Mouse (Mus musculus): ENCODE measurements around the gene Pola2. TPM values are rescaled to one million over a fixed set of nuclear protein-coding genes. Genes with fewer than 3 reads are reported as not detected.

Gene Pola2
- polyA plus RNA-seq, 1 experiment from 2014 or later: 19.4 TPM

DNA sequence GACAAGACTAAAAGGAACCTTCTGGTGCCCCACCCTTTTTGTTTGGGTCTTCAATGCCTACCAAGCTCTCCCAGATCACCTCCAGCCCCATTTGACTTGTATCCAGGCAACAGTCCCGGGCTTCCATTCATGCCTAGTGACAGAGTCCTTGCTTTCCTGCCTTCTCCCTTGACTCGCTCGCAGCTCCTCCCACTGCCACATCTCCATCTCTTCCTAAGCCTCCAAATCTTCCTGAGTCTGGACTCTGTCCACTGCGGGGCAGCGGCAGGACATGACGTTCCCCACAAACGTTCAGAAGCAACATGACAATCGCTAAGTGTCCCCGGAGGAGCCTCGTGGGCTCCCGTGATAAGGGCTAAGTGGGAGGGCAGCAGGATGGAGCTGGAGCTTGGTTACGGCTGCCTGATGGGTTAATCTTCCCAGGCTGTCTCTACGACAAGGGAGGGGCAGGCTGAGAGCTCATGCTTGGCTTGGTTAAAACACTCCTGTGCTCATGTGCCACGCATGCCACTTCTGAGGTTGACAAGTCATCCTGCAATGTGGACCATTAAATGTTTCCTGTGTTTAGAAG, 26.1 kb downstream of the Pola2 start:
- no peak for ATAC-seq
- no peak overlapping the region for H3K4me3 ChIP-seq (ENCODE audit: low read depth, low read length)
- no peaks in the 10 kb centered on the region for H3K27me3 ChIP-seq (ENCODE audit: control insufficient read depth, insufficient read depth, low read depth, low read length)
- 11% methylated on average over 14 of the region's 14 CpGs for WGBS
- H3K27ac ChIP-seq (ENCODE audit: low read length): peak overlapping the region; percentile 5; the same call in 1 of the 2 replicates
- H3K4me2 ChIP-seq (ENCODE audit: low read length): peak overlapping the region; percentile 40
- H3K9ac ChIP-seq (ENCODE audit: low read depth, low read length): peak overlapping the region; percentile 18; the same call in 1 of the 2 replicates
- no peaks in the 10 kb centered on the region for H3K9me3 ChIP-seq (replicated peaks; ENCODE audit: control insufficient read depth, low read length, poor library complexity, severe bottlenecking)
- H3K36me3 ChIP-seq (ENCODE audit: control insufficient read depth, insufficient read depth, low read length): no peaks in the 10 kb centered on the region
- H3K4me1 ChIP-seq (ENCODE audit: control insufficient read depth, insufficient read depth, low read length): peaks cover 3% of the 10 kb centered on the region; the same call in 1 of the 2 replicates

DNA sequence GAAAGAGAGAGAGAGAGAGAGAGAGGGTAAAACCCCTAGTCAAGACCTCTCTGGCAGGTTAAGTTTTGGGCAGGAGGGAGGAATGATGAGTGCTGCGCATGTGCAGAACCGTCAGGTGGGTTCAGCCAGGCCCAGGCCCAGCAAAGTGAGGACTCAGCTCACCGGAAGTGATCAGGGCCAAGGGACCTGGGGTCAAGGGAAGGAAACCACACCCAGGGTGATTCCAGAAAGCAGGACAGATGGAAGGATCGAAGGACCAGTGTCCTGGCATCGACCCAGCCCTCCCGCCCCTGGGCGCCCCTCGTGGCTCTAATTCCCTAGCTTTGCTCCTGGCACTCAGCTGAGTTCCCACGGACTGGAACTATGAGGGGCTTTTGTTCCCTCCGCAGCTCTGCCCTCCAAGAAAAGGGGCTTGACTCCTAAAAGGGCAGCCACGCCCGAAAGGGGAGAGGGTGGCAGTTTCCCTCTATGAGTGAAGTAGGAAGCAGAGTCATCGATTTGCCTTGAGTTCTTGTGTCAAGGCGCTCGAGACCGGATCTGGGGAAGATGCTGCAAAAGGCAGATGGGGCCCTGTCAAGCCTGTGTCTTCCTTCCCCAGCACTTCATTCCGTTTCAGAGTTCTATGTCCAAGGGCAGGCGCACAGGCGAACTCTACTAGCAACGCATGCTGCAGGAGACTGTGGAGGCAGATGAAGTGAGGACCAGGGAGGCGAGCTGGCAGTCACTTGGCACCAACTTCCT, 26.7 kb downstream of the Pola2 start:
- 54% methylated on average over 21 of the region's 21 CpGs for WGBS
- ATAC-seq: no peak
- Histone ChIP-seq H3K27ac (ENCODE audit: low read length) (peak overlapping the region; percentile 43; the same call in 1 of the 2 replicates), H3K4me1 (ENCODE audit: control insufficient read depth, insufficient read depth, low read length) (peaks cover 3% of the 10 kb centered on the region; the same call in 1 of the 2 replicates), H3K36me3 (ENCODE audit: control insufficient read depth, insufficient read depth, low read length) (no peaks in the 10 kb centered on the region), H3K4me2 (ENCODE audit: low read length) (no peak overlapping the region; the same call in 1 of the 2 replicates), H3K4me3 (ENCODE audit: low read depth, low read length) (no peak overlapping the region), H3K9ac (ENCODE audit: low read depth, low read length) (no peak overlapping the region; the same call in 1 of the 2 replicates), H3K27me3 (ENCODE audit: control insufficient read depth, insufficient read depth, low read depth, low read length) (no peaks in the 10 kb centered on the region), H3K9me3 (replicated peaks; ENCODE audit: control insufficient read depth, low read length, poor library complexity, severe bottlenecking) (no peaks in the 10 kb centered on the region)

DNA sequence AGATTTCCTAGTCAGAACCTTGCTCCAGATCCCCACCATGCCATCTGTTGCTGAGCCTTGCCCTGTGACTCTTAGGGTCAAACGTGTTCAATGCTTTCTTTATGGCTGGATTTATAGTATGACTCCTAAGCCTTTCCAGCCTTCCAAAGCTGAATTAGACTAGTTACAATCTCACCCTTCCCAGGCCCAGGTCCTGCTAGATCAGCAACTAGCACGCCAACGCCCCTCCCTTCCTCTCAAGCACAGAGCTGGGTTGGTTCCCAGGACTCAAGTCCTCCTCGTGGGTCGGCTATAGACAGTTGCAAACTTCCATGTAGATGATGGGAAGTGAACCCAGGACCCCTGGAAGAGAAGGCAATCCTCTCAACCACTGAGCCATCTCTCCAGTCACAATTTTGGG, 28.3 kb downstream of the Pola2 start:
- Histone ChIP-seq H3K9me3 (replicated peaks; ENCODE audit: control insufficient read depth, low read length, poor library complexity, severe bottlenecking) (no peaks in the 10 kb centered on the region), H3K4me1 (ENCODE audit: control insufficient read depth, insufficient read depth, low read length) (peaks cover 3% of the 10 kb centered on the region; the same call in 1 of the 2 replicates), H3K9ac (ENCODE audit: low read depth, low read length) (no peak overlapping the region), H3K27ac (ENCODE audit: low read length) (no peak overlapping the region), H3K27me3 (ENCODE audit: control insufficient read depth, insufficient read depth, low read depth, low read length) (no peaks in the 10 kb centered on the region), H3K4me3 (ENCODE audit: low read depth, low read length) (no peak overlapping the region), H3K36me3 (ENCODE audit: control insufficient read depth, insufficient read depth, low read length) (no peaks in the 10 kb centered on the region), H3K4me2 (ENCODE audit: low read length) (no peak overlapping the region)
- no peak for ATAC-seq
- 80% methylated on average over 5 of the region's 5 CpGs for WGBS

DNA sequence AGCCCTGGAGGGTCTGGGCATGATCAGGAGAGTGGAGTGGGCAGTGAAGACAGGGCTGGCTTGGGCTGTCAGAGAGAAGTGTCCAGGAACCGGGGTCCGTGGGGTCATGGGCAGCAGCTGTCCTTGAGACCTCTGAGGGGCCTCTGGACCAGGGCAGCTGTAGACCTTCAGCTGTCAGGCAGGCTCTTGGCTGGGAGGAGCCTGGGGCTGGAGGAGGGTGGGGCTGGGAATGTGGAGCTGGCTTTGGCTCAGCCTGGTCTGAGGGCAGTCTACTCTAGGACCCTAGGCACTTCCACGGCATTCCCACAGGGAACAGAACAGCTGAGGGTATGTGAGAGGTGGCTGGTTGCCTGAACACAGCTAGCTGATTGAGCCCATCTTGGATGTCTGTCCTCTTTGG, 28.7 kb downstream of the Pola2 start:
- H3K27me3 ChIP-seq (ENCODE audit: control insufficient read depth, insufficient read depth, low read depth, low read length): no peaks in the 10 kb centered on the region
- H3K36me3 ChIP-seq (ENCODE audit: control insufficient read depth, insufficient read depth, low read length): no peaks in the 10 kb centered on the region
- H3K9me3 ChIP-seq (replicated peaks; ENCODE audit: control insufficient read depth, low read length, poor library complexity, severe bottlenecking): no peaks in the 10 kb centered on the region
- H3K9ac ChIP-seq (ENCODE audit: low read depth, low read length): no peak overlapping the region
- no peak for ATAC-seq
- no peak overlapping the region for H3K4me3 ChIP-seq (ENCODE audit: low read depth, low read length)
- H3K4me2 ChIP-seq (ENCODE audit: low read length): no peak overlapping the region
- H3K27ac ChIP-seq (ENCODE audit: low read length): no peak overlapping the region
- 74% methylated on average over 3 of the region's 3 CpGs for WGBS
- peaks cover 3% of the 10 kb centered on the region; the same call in 1 of the 2 replicates for H3K4me1 ChIP-seq (ENCODE audit: control insufficient read depth, insufficient read depth, low read length)

DNA sequence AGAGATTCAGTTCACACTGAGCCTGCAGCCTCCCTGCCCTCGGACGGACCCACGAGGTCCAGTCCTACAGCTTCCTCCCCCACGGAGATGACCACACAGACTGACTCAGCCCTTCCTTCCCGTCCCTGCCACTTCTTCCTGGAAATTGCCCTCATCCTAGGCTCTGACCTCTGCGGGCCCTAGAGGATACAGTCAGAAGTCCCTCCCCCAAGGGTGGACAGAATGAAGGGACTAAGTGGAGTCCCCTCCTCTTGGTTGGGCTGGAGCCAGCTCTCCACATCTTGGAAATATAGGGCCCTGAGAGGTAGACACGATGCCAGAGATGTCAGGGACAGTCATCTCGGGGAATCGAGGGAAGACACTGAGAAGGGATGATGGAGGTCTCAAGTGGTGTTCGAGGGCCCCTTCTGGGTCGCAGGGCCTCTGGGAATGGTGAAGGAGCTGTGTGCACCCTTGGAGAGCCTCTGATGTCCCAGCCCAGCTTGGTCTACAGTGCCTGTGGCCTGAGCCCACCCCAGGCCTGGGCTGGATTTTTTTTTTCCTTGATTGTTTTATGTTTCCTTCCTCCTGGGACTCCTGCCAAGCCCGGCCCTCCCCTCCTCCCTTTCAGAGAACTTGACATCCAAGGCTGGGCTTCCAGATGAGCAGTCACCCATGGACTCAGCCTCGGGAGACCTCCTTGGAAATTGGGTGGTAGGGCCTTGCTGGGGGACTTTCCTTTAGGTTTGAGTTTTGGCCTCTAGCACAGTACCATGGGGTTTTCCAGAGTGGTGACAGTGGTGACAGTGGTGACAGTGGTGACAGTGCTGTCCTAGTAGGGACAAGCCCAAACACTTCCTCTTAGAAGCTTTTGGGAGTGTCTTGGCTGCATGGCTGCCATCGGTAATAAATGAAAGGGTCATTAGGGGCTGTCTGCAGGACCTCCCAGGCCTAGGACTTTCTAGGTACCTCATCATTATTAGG, 34.1 kb downstream of the Pola2 start:
- no peak overlapping the region for H3K9ac ChIP-seq (ENCODE audit: low read depth, low read length)
- ATAC-seq: no peak
- no peak overlapping the region for H3K4me2 ChIP-seq (ENCODE audit: low read length)
- no peak overlapping the region for H3K4me3 ChIP-seq (ENCODE audit: low read depth, low read length)
- no peaks in the 10 kb centered on the region for H3K36me3 ChIP-seq (ENCODE audit: control insufficient read depth, insufficient read depth, low read length)
- 71% methylated on average over 14 of the region's 14 CpGs for WGBS
- no peak overlapping the region for H3K27ac ChIP-seq (ENCODE audit: low read length)
- H3K27me3 ChIP-seq (ENCODE audit: control insufficient read depth, insufficient read depth, low read depth, low read length): no peaks in the 10 kb centered on the region
- no peaks in the 10 kb centered on the region for H3K9me3 ChIP-seq (replicated peaks; ENCODE audit: control insufficient read depth, low read length, poor library complexity, severe bottlenecking)
- H3K4me1 ChIP-seq (ENCODE audit: control insufficient read depth, insufficient read depth, low read length): peaks cover 9% of the 10 kb centered on the region

DNA sequence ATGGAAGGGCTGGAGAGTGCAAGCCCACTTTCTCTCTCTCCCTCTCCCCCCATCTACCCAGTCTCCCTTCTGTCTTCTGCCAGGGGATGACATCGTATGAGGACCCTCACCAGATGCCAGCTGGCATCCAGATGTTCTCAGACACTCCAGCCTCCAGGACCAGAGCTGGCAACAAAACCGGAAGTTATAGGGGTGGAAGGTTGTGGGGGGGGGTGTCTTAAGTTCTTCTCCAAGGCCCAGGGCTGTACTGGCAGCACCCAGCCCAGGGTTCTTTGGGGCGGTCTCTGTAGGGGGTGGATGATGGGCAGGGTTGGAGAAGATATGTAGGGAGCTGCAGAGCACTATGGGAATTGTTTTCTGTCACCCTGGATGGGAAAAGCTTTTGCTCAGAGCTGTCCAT, 35.5 kb downstream of the Pola2 start:
- H3K36me3 ChIP-seq (ENCODE audit: control insufficient read depth, insufficient read depth, low read length): no peaks in the 10 kb centered on the region
- no peaks in the 10 kb centered on the region for H3K27me3 ChIP-seq (ENCODE audit: control insufficient read depth, insufficient read depth, low read depth, low read length)
- H3K4me2 ChIP-seq (ENCODE audit: low read length): no peak overlapping the region
- no peak overlapping the region for H3K9ac ChIP-seq (ENCODE audit: low read depth, low read length)
- H3K4me3 ChIP-seq (ENCODE audit: low read depth, low read length): no peak overlapping the region
- no peak for ATAC-seq
- WGBS: 83% methylated on average over 3 of the region's 3 CpGs
- no peaks in the 10 kb centered on the region for H3K9me3 ChIP-seq (replicated peaks; ENCODE audit: control insufficient read depth, low read length, poor library complexity, severe bottlenecking)
- H3K27ac ChIP-seq (ENCODE audit: low read length): no peak overlapping the region
- peaks cover 12% of the 10 kb centered on the region for H3K4me1 ChIP-seq (ENCODE audit: control insufficient read depth, insufficient read depth, low read length)

DNA sequence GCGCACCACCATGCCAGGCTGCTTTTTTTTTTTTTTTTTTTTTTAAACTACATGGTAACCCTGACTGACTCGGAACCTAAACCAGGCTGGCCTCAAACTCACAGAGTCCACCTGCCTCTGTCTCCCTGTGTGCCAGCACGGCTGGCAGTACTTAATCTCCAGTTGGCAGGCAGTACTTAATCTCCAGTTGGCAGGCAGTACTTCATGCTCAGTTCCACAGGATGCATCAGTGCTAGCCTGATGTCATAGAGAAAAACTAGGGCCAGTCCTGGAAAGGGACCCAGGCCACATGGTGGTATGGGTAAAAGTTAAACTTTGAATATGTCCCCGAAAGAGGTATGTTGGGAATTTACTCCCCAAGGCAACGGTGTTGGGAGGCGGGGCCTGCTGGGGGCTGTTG, 35.9 kb downstream of the Pola2 start:
- Histone ChIP-seq H3K27me3 (ENCODE audit: control insufficient read depth, insufficient read depth, low read depth, low read length) (no peaks in the 10 kb centered on the region), H3K4me3 (ENCODE audit: low read depth, low read length) (no peak overlapping the region), H3K9me3 (replicated peaks; ENCODE audit: control insufficient read depth, low read length, poor library complexity, severe bottlenecking) (no peaks in the 10 kb centered on the region), H3K9ac (ENCODE audit: low read depth, low read length) (no peak overlapping the region), H3K36me3 (ENCODE audit: control insufficient read depth, insufficient read depth, low read length) (no peaks in the 10 kb centered on the region), H3K27ac (ENCODE audit: low read length) (no peak overlapping the region), H3K4me1 (ENCODE audit: control insufficient read depth, insufficient read depth, low read length) (peaks cover 13% of the 10 kb centered on the region), H3K4me2 (ENCODE audit: low read length) (no peak overlapping the region)
- WGBS: 84% methylated on average over 6 of the region's 6 CpGs
- no peak for ATAC-seq

DNA sequence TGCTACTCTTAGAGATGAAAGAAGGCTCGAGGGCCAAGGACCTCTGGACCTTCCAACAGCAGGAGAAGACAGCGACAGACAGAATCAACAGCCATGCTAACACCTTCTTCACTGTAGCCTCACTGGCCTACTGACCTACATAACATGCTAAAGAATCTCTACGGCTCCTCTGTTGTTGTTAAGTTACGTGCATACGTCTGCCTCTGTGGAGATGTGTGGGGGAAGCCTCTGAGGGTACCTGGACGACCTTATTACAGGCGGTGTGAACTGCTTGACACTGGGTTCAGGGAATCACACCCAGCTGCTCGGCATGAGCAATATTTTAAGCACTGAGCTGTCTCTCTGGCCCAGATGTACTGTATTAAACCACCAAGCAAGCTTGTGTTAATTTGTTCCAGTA, 36.5 kb downstream of the Pola2 start:
- peaks cover 13% of the 10 kb centered on the region for H3K4me1 ChIP-seq (ENCODE audit: control insufficient read depth, insufficient read depth, low read length)
- H3K4me2 ChIP-seq (ENCODE audit: low read length): no peak overlapping the region
- no peak overlapping the region for H3K9ac ChIP-seq (ENCODE audit: low read depth, low read length)
- no peak overlapping the region for H3K27ac ChIP-seq (ENCODE audit: low read length)
- H3K4me3 ChIP-seq (ENCODE audit: low read depth, low read length): no peak overlapping the region
- no peak for ATAC-seq
- no peaks in the 10 kb centered on the region for H3K36me3 ChIP-seq (ENCODE audit: control insufficient read depth, insufficient read depth, low read length)
- no peaks in the 10 kb centered on the region for H3K27me3 ChIP-seq (ENCODE audit: control insufficient read depth, insufficient read depth, low read depth, low read length)
- WGBS: 80% methylated on average over 8 of the region's 8 CpGs
- no peaks in the 10 kb centered on the region for H3K9me3 ChIP-seq (replicated peaks; ENCODE audit: control insufficient read depth, low read length, poor library complexity, severe bottlenecking)

Data from midbrain, embryonic 16.5 days (tissue).